Mouse (Mus musculus): Measurements from ENCODE around the gene Trim28.
A peak's percentile ranks its signal among the peaks of the same experiment; 100 is the strongest.

Trim28 gene

GRCm38 (mm10) chr7:12998851-12999250, at the start of gene Trim28:
Gene Trim28, plus strand, starts transcription at chr7:12999114.
- DNase-seq = no peak

DNA sequence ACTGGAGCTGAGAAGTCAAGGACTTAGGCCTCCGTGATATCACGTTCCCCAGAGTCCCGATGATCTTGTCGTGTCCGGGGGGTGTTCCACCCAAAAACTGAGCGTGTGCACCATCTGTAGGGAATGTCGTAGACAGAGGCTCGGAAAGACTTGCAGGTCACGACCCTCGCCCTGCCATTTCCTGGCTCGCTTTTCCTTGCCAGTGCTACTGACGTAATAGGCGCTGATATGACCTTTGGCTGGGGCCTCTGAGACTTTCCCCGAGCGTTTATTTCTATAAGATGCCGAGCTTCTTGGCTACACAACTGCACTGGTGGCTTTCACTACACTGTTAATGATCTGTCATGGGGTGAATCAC, 49.1 kb upstream of the Trim28 start:
- DNase-seq = no peak

DNA sequence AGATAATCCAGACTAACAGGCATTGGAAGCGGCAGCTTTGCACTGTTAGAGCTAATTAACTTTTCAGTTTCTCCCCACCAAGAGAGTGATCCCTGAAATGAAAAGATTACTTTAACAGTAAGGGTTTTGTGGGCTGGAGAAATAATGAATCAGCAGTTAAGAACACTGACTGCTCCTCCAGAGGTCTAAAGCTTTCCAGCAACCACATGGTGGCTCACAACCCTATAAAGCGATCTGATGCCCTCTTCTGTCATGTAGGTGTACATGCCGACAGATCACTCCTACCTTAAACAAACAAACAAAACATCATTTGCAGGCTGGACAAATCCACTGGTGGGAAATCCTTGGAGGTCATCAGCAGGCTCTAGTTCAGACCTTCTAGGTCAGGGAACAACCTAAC, 44.0 kb upstream of the Trim28 start:
- DNase-seq = no peak

DNA sequence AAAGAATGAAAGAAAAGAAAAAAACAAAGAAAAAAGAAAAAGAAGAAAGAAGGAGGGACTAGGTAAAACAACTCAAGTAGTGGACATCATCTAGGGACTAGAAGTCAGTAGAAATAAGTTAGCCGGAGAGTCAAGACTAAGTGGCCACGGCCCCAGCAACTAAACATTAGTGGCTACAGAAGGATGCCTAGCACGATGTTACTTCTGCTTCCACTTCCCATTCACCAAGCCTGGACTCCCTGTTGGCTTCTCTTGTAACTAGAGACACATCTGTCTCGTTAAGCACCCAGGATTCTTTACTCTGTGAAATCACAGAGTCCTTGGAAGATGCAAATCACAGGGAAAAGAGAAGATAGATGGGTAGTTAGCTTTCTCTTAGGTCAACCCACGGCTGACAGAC, 41.4 kb upstream of the Trim28 start:
- DNase-seq = no peak

- no peak for DNase-seq
These were observed 40.0 kb upstream of the Trim28 start for GRCm38 (mm10) chr7:12958948-12959347.

DNA sequence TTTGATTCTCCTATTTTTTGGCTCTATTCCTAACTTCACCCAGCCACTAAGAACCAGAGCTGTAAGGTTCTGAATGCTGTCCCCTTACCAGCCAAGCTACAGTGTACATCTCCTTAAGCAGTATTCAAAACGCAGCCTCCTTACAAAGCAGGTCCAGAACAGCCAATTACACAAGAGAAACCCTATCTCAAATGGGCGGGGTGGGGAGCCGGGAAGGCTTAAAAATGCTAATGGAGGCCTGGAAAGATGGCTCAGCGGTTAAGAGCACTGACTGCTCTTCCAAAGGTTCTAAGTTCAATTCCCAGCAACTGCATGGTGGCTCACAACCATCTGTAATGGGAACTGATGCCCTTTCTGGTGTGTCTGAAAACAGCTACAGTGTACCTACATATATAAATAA, 39.2 kb upstream of the Trim28 start:
- no peak for DNase-seq

- DNase-seq = no peak
These were observed 37.3 kb upstream of the Trim28 start for GRCm38 (mm10) chr7:12961511-12962141.

GRCm38 (mm10) chr7:12965678-12966091, 33.2 kb upstream of the Trim28 start, which contains the start of gene Zfp324:
Gene Zfp324, plus strand, starts transcription at chr7:12965838.
- DNase-seq = peak; percentile 89

DNA sequence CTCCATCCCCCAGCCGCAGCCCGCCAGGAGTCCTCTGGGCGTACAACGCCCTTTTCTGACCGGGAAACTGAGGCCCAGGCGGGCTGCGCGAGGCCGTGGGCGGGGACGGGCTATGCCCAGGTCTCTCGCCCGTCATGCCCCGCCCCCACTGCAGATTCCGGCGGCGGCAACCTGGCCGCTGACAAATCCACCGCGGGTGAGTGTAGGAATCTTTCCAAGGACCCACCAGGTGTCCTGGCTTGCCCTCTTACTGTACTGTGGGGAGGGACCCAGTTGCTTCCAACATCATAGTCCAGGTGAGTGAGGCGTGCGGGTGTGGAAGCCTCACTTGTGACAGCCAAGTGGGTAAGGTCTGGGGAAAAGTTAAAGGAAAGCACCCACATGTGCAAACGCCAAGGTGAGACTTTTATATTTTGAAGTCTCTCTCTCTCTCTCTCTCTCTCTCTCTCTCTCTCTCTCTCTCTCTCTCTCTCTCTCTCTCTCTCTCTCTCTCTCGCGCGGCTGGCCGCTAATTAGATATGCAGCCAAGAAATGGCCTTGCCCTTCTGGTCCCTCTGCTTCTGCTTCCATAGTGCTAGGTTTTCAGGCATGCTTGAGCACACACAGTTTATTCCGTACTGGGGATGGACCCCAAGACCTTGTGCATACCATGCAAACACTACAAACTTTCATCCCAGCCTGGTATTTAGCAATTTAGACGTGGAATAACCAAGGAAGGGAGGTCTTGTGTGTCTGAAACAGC, 32.6 kb upstream of the Trim28 start:
- peak; percentile 85 for DNase-seq

DNA sequence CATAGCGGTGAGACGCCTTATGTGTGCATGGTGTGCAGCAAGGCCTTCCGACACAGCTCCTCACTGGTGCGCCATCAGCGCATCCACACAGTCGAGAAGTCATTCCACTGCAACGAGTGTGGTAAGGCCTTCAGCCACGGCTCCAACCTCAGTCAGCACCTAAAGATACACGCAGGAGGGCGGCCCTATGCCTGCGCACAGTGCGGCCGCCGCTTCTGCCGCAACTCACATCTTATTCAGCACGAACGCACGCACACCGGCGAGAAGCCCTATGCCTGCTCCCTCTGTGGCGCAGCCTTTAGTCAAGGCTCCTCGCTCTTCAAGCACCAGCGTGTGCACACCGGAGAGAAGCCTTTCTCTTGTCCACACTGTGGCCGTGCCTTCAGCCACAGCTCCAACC, 28.0 kb upstream of the Trim28 start:
- no peak for DNase-seq

GRCm38 (mm10) chr7:12977682-12978389, 21.1 kb upstream of the Trim28 start, which contains the start of gene Zfp446:
Gene Zfp446, plus strand, starts transcription at chr7:12977848.
- peak; percentile 99 for DNase-seq

GRCm38 (mm10) chr7:12978931-12979722, 19.8 kb upstream of the Trim28 start:
- DNase-seq = no peak

DNA sequence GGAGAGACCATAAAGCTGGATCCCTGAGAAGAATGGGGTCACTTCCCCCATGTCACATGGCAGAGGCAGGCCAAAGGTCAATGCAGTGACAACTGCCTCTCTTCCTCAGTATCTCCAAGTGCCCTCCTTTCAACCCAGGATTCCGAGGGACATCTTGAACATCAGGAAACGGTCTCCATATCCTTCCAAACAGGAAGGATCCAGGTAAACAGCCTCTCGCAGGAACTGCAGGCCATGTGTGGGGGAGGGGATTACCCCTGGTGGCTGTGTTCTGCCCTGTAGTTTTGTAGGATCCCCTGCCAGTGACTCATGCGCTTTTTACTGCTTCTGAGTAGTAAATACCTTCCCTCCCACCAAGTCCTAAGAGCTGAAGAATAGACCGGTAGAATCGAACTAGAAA, 19.1 kb upstream of the Trim28 start:
- DNase-seq = no peak

DNA sequence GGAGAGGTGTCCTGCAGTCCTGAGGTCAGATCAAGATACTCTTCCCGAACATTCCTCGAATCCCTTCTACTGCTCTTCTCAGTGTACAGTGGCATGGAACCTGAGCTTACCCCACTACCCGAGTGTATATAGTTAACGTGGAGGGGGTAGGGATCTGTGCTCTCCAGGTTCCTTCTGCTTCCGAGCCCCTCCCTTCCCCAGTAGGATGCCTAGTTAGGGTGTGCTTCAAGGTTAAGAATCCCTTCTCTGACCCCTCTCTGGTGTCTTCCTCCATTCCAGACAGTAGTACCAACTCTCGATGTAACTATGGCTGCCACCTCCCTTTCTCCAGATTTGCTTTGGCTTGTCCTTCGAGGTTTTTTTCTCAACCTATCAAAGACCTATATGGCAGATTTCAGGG, 18.6 kb upstream of the Trim28 start:
- DNase-seq = no peak

DNA sequence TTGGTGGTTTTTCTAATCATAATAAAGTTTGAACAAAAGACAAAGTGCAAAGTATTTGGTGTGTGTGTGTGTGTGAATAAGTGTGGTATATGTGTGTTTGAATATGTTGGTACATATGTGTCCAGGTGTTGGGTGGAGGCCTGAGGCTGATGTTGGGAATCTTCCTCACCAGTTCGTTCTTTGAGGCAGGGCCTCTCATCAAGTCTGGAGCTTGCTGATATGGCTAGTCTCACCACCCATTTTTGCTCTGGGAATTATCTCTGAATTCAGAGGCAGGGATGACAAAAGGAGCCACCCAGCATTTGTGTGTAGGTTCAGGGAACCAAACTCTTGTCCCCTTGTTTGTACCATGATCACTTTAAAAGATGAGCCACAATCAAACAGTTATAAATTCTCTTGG, 13.2 kb upstream of the Trim28 start:
- DNase-seq = no peak

GRCm38 (mm10) chr7:12986906-12987305, 12.0 kb upstream of the Trim28 start:
- no peak for DNase-seq

GRCm38 (mm10) chr7:12987409-12988189, 11.3 kb upstream of the Trim28 start:
- DNase-seq = no peak

DNA sequence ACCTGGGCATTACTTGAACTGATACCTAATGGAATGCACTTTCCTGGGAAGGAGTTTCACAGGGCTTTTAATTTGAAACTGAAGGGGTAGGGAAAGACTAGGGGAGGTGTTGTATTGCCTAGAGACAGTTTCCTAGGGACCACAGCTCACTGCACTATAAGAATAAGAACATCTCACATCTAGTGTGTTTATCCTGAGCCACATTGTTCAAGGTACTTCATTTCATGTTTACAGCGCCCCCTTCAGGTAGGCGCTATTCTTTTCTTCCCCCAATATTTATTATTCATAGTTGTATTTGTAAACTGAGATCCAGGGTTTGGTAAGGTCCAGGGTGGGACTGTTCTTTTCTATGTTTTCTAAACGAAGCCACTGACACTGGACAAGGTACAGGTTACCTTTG, 6.7 kb upstream of the Trim28 start:
- DNase-seq = no peak

DNA sequence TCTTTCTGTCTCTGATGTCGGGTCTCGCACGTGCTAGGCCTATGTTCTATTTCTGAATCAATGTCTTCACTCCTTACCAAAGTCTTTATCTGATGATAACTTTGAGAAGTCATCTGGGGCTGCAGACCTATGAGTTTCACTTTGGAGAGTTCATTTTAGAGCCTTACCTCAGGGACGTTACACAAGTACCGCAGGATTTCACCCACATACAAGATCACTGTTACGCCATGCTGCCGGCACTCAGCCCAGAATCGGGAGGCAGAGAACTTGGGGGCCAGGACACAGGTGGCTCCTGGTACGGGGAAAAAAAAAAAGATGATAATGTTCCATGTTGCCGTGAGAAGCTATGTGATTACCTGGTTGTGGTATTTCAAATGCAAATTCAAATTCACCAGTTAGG, 5.8 kb upstream of the Trim28 start:
- no peak for DNase-seq

GRCm38 (mm10) chr7:12995862-12996261, 3.1 kb upstream of the Trim28 start:
- no peak for DNase-seq

- no peak for DNase-seq
These were observed 1.7 kb upstream of the Trim28 start for GRCm38 (mm10) chr7:12997230-12997629.

DNA sequence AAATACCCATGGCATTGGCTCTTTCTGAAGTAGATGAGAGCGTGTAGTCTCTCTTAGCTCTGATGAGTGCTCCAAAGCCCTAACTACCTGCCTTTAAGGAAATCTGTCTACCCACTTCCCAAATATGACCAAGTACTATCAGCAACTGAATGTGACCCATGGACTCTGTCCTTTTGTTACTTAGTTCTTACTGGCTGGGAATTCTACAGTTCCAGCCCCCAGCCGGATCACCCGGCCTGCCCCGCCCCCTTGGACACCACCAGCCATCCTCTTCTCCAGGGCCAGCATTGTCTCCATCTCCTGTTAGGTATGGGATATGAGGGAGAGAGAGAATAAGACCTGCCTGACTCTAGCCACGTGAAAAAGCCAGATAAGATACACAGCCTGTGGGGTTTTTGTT, 861 bp upstream of the Trim28 start, which contains the start of gene Slc27a5:
Slc27a5 (minus strand) TSS at position 140 of the 400 bp plus-strand sequence.
- DNase-seq = no peak

Data from cerebellum, adult 8-10 months (tissue).